Mouse (Mus musculus): ENCODE data around the gene P2ry6.
A peak's percentile ranks its signal among the peaks of the same experiment; 100 is the strongest.

The P2ry6 gene

DNA sequence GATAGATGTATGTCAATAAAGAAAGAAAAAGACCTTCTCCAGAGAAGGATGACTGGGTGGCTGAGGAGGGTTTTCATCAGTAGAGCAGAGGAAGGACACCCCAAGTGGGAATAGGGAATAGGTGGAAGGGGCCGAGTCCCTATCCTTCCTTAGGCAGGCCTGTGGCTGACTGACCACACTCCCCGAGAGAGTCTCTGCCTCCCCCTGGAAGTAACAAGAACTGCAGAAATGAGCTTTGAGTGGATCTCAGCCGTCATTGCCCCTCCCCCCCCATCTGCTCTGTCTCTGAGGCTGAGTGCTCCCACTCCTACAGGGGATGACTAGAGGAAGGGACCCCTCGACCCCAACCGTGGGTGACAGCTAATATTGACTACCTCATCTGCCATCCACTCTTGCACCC is 33.3 kb downstream of the P2ry6 start:
- no peak for DNase-seq (ENCODE audit: low spot score)

GRCm38 (mm10) chr7:100938106-100938505 is 36.3 kb downstream of the P2ry6 start:
- DNase-seq (ENCODE audit: low spot score): no peak

GRCm38 (mm10) chr7:100937481-100937880 is 37.0 kb downstream of the P2ry6 start:
- DNase-seq (ENCODE audit: low spot score): no peak

- DNase-seq (ENCODE audit: low spot score): no peak
Observed at GRCm38 (mm10) chr7:100933520-100933919, 40.9 kb downstream of the P2ry6 start.

- DNase-seq (ENCODE audit: low spot score): peak; percentile 91
Observed at GRCm38 (mm10) chr7:100932481-100933007, 41.9 kb downstream of the P2ry6 start.

DNA sequence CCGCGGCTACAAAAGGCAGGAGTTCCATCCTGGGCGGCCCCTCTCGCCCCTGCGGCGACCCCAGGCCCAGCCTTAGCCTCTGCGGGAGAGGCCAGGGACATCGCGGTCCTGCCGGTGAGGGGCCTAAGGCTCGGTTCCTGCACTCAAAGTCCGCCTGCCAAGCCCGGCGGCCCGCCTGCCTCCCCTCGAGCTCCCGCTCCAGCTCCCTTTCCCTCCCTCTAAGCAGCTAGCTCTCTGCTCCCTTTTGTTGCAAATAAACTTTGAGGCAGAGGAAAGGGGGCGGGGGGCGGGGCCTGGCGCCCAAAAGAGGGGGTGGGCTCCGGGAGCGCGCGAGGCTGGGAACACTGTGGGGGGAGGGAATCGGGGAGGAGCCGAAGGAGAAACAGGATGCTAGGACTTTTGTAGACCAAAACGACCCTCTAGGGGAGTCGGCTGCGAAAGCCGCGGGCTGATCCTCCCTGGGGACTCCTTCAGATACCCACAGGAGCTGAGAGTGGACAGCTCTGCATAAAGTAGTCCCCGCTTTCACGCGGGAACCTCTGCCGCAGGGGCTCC is 42.4 kb downstream of the P2ry6 start, which contains the start of gene Arhgef17:
TSS of gene Arhgef17 (minus strand) at position 182 of the 555 bp plus-strand sequence.
- DNase-seq (ENCODE audit: low spot score): peak; percentile 77

GRCm38 (mm10) chr7:100931316-100931925 is 43.0 kb downstream of the P2ry6 start:
- peak; percentile 38 for DNase-seq (ENCODE audit: low spot score)

GRCm38 (mm10) chr7:100930619-100931315 is 43.7 kb downstream of the P2ry6 start:
- DNase-seq (ENCODE audit: low spot score): peak; percentile 59

- no peak for DNase-seq (ENCODE audit: low spot score)
Observed at GRCm38 (mm10) chr7:100929639-100930303, 44.7 kb downstream of the P2ry6 start.

DNA sequence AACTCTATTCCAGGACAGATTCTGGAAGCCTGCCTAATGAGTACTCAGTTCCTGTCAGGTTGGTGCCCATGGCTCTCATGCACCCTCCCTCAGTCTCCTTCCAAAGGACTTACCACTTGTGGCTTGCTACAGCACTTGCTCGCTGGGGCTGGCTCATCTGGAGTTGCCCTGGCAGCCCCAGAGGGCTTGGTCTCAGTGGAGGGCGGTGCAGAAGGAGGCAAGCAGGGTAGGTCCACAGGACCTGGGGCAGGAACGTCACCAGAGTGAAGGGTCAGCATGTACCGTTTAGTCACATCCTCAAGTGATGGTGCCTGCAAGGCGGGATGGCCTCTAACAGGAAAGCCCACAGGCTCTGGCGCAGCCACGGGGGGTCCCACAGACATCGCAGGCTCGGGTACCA is 46.0 kb downstream of the P2ry6 start:
- DNase-seq (ENCODE audit: low spot score): no peak

DNA sequence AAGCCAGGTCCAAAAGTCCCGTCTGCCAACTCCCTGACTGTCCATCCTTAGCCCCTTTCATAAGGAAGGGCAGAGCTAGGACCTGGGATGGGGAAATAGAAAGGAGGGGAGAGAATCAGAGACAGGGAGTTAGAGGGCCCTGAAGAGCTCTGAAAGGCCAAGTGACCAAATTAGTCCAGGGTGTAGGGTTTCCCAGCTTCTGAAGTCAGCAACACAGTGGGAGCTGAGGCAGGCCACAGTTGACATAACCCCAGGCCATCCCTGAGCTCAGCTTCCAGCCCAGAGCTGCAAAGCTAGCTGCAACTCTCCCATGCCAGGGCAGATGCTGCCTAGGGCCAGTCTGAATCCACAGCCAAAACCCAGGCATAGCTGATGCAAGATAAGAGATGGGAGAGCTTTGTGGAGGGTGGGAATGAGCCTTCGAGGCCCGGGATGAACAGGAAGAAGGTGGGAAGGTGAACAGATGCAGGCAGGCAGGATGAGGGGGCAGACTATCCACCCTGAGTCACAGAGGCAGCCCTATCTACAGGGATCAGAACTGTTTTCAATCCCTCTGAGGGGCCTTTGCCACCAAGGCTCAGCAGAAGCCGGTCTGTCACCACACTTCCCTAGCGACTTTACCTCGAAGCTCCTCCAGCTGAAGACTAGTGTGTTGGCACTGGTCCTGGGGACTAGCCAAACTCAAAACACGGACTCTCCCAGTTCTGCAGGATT is 47.0 kb downstream of the P2ry6 start:
- no peak for DNase-seq (ENCODE audit: low spot score)

GRCm38 (mm10) chr7:100926311-100926923 is 48.0 kb downstream of the P2ry6 start:
- no peak for DNase-seq (ENCODE audit: low spot score)

DNA sequence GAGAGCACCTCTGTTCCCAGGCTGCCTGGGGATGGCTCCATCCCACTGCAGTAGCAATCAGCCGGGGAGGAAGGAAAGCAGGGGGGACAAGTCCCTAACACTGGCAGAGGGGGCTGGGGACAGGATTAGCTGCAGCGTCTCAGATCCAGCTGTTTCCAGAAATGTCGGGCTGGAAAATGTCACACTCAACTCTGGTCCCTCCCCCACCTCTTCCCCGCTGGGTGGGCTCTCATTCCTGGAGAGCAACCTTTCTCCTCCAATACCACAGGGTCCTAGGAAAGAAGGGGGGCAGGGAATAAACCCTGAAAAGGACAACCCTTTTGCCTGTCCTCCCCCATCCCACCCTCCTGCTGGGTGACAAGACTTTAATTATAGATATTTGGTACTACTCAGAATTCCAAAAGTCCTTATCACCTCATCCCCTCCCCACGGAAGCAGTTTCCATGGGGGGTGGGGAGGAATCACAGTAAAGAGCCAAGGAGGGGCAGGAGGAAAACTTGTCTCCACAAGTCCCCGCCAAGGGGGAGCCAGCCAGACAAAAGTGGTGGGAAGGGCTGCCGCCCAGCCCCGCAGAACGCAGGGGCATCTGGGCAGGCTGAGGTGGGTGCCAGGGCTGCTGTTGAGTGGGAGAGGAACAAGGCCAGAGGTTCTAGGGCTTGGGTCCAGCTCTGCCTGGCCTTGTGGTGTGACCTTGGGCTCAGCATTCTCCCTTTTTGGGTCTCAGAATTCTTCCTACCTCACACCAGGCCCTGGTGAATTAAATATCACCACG is 49.6 kb downstream of the P2ry6 start:
- DNase-seq (ENCODE audit: low spot score): no peak

GRCm38 (mm10) chr7:100924200-100924599 is 50.2 kb downstream of the P2ry6 start:
- DNase-seq (ENCODE audit: low spot score): no peak

- no peak for DNase-seq (ENCODE audit: low spot score)
Observed at GRCm38 (mm10) chr7:100922907-100923306, 51.5 kb downstream of the P2ry6 start.

DNA sequence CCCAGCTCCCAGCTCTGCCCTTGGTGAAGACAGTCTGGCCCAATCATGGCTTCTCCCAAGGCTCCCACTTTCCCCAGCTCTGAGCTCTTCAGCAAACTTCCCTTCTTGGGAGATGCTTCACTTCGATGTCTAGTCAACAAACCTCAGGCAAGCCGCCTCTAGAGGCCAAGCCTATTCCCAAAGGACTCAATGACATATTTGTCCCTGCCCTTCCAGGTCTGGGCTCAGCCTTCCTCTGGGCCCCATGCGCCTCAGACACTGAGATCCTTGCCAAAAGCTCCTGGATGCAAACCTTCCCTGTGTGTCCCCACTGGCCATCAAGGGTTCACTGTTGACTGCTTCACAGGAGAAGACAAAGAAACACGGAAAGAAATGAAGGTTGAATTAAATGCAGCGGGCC is 53.2 kb downstream of the P2ry6 start:
- no peak for DNase-seq (ENCODE audit: low spot score)

DNA sequence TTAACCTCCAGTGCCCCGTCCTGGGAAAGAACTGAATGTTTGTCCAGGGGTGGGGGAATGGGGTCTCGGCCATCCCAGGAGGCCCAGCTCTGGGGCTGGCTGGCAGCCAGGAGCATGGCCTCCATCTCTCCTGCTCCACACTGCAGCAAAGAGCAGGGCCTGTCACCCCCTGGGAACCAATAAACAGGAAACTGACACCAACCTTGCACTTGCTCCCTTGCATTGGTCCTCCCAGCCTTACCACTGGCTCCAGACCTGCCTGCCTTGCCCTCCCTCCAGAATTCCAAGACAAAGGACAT is 54.7 kb downstream of the P2ry6 start:
- DNase-seq (ENCODE audit: low spot score): peak; percentile 69

- no peak for DNase-seq (ENCODE audit: low spot score)
Observed at GRCm38 (mm10) chr7:100919006-100919808, 55.2 kb downstream of the P2ry6 start.

- DNase-seq (ENCODE audit: low spot score): peak; percentile 63
Observed at GRCm38 (mm10) chr7:100918176-100918575, 56.3 kb downstream of the P2ry6 start.

DNA sequence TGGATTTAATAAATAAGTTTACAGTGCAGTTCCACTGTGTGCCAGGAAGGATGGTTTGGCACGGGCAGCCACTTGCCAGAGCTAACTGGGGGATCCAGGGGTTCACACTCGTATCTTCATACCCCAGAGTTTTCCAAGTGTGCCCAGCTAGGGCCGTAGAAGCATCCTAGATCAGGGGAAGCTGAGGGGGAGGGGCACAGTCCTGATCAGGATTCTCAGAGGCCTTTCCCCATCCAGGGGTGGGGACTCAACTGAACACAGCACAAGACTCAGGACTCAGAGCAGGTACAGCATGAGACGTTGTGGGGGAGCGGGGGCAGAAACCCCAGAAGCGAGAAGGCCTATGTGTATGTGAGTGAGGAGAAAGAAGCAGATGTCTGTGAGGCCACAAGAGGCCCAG is 56.7 kb downstream of the P2ry6 start:
- DNase-seq (ENCODE audit: low spot score): no peak

Data from testis, postnatal 14 days (tissue).